Mouse (Mus musculus): ENCODE results near the gene Dbh. TPM values are rescaled to one million over a fixed set of nuclear protein-coding genes. Genes with fewer than 3 reads are reported as not detected.

Dbh gene
- polyA plus RNA-seq, 1 experiment: 2.7 TPM

GRCm38 (mm10) chr2:27136336-27136735 lies 28.7 kb upstream of the Dbh start:
- DNase-seq (ENCODE audit: low read depth): no peak
- no peak for TF ChIP-seq POLR2A (IDR thresholded peaks at IDR 0.05; ENCODE audit: borderline replicate concordance, extremely low read depth, insufficient read depth, insufficient read length, poor library complexity, severe bottlenecking)
- no peak for TF ChIP-seq CTCF (IDR thresholded peaks at IDR 0.05; ENCODE audit: borderline replicate concordance, extremely low read depth, insufficient read depth, insufficient read length)

- TF ChIP-seq CTCF (IDR thresholded peaks at IDR 0.05; ENCODE audit: borderline replicate concordance, extremely low read depth, insufficient read depth, insufficient read length) (no peak), POLR2A (IDR thresholded peaks at IDR 0.05; ENCODE audit: borderline replicate concordance, extremely low read depth, insufficient read depth, insufficient read length, poor library complexity, severe bottlenecking) (no peak)
Measured at GRCm38 (mm10) chr2:27136789-27137188, 28.2 kb upstream of the Dbh start.

DNA sequence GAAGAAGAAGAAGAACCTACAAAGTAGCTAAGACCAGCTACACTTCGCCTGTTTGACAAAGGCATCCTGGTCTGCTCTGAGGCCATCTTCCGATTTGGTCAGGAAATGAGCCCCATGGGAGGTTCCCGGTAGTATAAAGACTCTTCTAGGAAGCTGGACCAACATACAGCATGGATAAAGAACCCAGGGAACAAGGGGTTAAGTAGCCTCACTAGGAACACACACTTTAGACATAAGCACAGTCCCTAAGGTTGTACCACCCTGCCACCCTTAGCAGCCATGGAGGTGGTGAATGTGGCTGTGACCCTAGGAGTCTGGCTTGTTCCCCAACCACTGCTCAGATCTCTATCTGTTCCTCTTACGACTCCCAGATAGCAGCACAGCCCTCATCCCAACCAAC lies 26.7 kb upstream of the Dbh start:
- TF ChIP-seq POLR2A (IDR thresholded peaks at IDR 0.05; ENCODE audit: borderline replicate concordance, extremely low read depth, insufficient read depth, insufficient read length, poor library complexity, severe bottlenecking): no peak
- no peak for TF ChIP-seq CTCF (IDR thresholded peaks at IDR 0.05; ENCODE audit: borderline replicate concordance, extremely low read depth, insufficient read depth, insufficient read length)
- DNase-seq (ENCODE audit: low read depth): no peak

More at GRCm38 (mm10) chr2:27136789-27137188, 28.2 kb upstream of the Dbh start:
- DNase-seq (ENCODE audit: low read depth): no peak

GRCm38 (mm10) chr2:27141950-27142693 lies 22.9 kb upstream of the Dbh start, which contains the start of gene Fam163b:
Fam163b (minus strand) TSS chr2:27142491.
- DNase-seq (ENCODE audit: low read depth): peak; percentile 69
- TF ChIP-seq POLR2A (IDR thresholded peaks at IDR 0.05; ENCODE audit: borderline replicate concordance, extremely low read depth, insufficient read depth, insufficient read length, poor library complexity, severe bottlenecking) (0 out of 2 replicates have a peak, but pooled peaks have one; percentile 9), CTCF (IDR thresholded peaks at IDR 0.05; ENCODE audit: borderline replicate concordance, extremely low read depth, insufficient read depth, insufficient read length) (no peak)

- DNase-seq (ENCODE audit: low read depth): peak; percentile 48
- TF ChIP-seq CTCF (IDR thresholded peaks at IDR 0.05; ENCODE audit: borderline replicate concordance, extremely low read depth, insufficient read depth, insufficient read length): no peak
- TF ChIP-seq POLR2A (IDR thresholded peaks at IDR 0.05; ENCODE audit: borderline replicate concordance, extremely low read depth, insufficient read depth, insufficient read length, poor library complexity, severe bottlenecking): no peak
Measured at GRCm38 (mm10) chr2:27144957-27145356, 20.1 kb upstream of the Dbh start.

GRCm38 (mm10) chr2:27146840-27147239 lies 18.2 kb upstream of the Dbh start:
- TF ChIP-seq CTCF (IDR thresholded peaks at IDR 0.05; ENCODE audit: borderline replicate concordance, extremely low read depth, insufficient read depth, insufficient read length) (no peak), POLR2A (IDR thresholded peaks at IDR 0.05; ENCODE audit: borderline replicate concordance, extremely low read depth, insufficient read depth, insufficient read length, poor library complexity, severe bottlenecking) (no peak)
- no peak for DNase-seq (ENCODE audit: low read depth)

- TF ChIP-seq POLR2A (IDR thresholded peaks at IDR 0.05; ENCODE audit: borderline replicate concordance, extremely low read depth, insufficient read depth, insufficient read length, poor library complexity, severe bottlenecking) (no peak), CTCF (IDR thresholded peaks at IDR 0.05; ENCODE audit: borderline replicate concordance, extremely low read depth, insufficient read depth, insufficient read length) (no peak)
- peak; percentile 36 for DNase-seq (ENCODE audit: low read depth)
Measured at GRCm38 (mm10) chr2:27149457-27149856, 15.6 kb upstream of the Dbh start.

GRCm38 (mm10) chr2:27154466-27155185 lies 10.4 kb upstream of the Dbh start:
- DNase-seq (ENCODE audit: low read depth): no peak

DNA sequence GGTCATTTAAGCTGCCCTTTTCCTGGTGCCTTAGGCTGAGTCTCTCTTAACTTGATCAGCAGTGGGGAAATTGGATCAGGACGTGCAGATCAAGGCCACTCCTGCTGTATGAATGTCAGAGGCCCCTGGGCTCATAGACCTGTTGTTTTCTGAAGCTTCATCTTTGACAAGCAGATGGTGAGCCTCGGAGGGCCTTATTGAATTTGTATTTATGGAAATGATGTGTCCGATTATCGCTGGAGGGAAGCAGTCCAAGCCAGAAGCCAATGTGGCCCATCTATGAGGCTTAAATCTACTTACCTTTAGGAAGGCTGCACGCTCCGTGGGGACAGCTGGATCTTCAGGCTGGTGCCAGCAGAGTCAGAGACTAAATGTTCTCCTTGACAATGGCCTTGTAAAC lies 8.4 kb upstream of the Dbh start:
- no peak for TF ChIP-seq POLR2A (IDR thresholded peaks at IDR 0.05; ENCODE audit: borderline replicate concordance, extremely low read depth, insufficient read depth, insufficient read length, poor library complexity, severe bottlenecking)
- no peak for TF ChIP-seq CTCF (IDR thresholded peaks at IDR 0.05; ENCODE audit: borderline replicate concordance, extremely low read depth, insufficient read depth, insufficient read length)
- DNase-seq (ENCODE audit: low read depth): peak; percentile 32

More at GRCm38 (mm10) chr2:27154466-27155185, 10.4 kb upstream of the Dbh start:
- TF ChIP-seq POLR2A (IDR thresholded peaks at IDR 0.05; ENCODE audit: borderline replicate concordance, extremely low read depth, insufficient read depth, insufficient read length, poor library complexity, severe bottlenecking) (no peak), CTCF (IDR thresholded peaks at IDR 0.05; ENCODE audit: borderline replicate concordance, extremely low read depth, insufficient read depth, insufficient read length) (no peak)

DNA sequence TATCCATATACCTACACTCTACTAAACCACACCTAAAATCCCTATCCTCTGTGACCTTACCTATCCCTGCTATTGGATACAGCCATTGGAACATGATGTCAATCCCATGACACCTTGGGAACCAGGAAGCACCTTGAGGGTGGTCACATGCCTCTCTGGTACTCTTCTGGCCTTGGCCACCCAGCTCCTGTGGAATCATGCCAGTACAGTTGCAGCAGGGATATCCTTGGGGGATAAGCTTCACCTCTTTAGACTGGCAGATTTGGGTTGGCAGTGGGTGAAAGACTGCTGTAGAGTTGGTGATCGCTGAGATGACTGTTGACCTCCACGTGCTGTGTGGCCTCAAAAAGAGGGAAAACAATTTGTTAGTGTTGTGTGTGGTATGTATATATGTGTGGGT lies 3.5 kb upstream of the Dbh start:
- TF ChIP-seq POLR2A (IDR thresholded peaks at IDR 0.05; ENCODE audit: borderline replicate concordance, extremely low read depth, insufficient read depth, insufficient read length, poor library complexity, severe bottlenecking) (no peak), CTCF (IDR thresholded peaks at IDR 0.05; ENCODE audit: borderline replicate concordance, extremely low read depth, insufficient read depth, insufficient read length) (no peak)
- no peak for DNase-seq (ENCODE audit: low read depth)

DNA sequence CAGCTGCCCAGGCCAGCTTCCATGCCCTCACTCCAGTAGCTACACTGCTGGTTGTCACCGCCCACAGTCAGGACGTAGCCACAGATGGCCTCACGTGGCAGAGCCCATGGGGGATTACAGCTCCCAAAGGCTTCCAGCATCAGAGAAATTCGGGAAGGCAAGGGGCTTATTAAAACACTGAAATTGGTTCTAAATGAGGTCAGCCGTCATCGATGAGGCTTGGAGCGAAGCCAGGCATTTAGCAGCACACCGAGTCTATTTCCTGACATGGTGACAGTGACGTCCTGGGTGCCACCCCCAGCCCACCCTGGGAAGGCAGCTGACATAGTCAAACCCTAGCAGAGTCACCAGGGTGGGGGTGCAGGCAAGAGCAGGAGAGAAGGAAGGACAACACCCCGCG lies 2.4 kb upstream of the Dbh start:
- TF ChIP-seq CTCF (IDR thresholded peaks at IDR 0.05; ENCODE audit: borderline replicate concordance, extremely low read depth, insufficient read depth, insufficient read length): no peak
- DNase-seq (ENCODE audit: low read depth): no peak

All from brain, embryonic 14.5 days (tissue).